Mouse (Mus musculus): Measurements from ENCODE around the gene Cltc. TPM values are rescaled to one million over a fixed set of nuclear protein-coding genes. Genes with fewer than 3 reads are reported as not detected.

Gene Cltc
- polyA plus RNA-seq, 1 experiment, result 453 TPM

DNA sequence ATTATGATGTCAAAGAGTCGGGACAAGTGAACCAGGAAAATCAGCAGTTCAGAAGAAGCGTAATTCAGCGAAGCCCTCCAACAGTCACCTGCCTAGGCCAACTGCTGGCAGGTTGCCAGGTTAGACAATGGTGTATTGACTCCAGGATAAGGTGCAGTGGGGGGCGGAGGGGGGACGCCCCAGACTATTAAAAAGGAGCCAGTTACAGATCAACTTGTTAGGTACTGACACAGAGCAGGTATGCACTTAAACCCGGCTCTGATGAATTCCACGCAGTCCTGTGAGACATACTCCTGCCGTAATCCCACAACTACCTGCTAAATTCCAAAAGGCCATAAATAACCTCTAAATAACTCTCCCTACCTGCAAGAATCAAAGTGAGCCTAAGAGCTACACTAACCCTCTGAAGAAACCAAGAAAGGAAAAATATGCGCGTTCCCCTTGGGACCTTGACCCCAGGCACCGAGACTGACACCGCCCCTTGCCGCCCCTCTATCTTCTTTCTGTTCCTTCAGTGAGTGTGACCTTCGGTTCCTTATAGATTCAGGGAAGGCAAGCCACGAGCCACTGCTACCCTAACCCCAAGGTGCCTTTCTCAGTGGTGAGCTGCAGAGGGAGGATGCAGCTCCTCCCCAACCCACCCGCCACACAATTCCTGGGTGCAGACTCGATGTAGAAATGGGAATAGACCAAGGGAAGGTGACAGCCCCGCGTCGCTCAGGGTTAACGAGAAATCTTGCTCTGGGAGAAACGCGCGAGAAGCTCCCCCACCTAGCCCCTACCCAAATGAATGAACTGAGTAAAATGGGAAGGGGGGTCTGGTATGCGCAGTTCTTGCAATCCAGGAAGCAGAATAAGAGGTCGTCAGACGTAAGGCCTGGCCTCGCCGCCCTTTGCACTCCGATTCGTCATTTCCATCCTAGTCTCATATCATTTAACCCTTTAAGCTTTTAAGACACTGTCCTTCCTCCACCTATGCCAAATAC is 916 bp downstream of the Cltc start:
- no peaks in the 10 kb centered on the region for H3K4me1 ChIP-seq (ENCODE audit: control insufficient read depth, insufficient read depth, low read length)

DNA sequence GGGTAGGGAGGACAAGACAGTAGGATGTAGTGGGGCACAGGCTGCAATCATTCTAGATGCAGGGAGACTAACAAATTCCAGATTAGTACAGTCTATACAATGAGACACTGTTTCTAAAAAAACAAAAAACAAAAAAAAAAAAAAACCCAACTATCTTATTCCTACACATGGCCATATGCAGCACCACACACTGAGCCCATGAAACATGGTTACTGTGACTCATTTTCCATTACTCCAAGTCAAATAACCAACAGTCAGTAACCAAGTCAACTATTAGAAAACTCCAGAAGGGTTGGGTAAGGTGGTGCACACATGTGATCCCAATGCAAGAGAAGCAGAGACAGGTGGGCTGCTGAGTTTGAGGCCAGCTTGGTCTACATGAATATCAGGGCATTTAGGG is 5.0 kb downstream of the Cltc start:
- no peak overlapping the region for H3K4me3 ChIP-seq (ENCODE audit: low read depth, low read length)
- peaks cover 12% of the 10 kb centered on the region for H3K36me3 ChIP-seq (ENCODE audit: control insufficient read depth, insufficient read depth, low read length, poor library complexity, severe bottlenecking)
- TF ChIP-seq EP300 (IDR thresholded peaks at IDR 0.05; ENCODE audit: insufficient read depth, low read depth, low read length) (no peak), CTCF (IDR thresholded peaks at IDR 0.05; ENCODE audit: low read depth, low read length) (no peak)
- no peak overlapping the region for H3K9ac ChIP-seq (ENCODE audit: low read depth, poor library complexity, severe bottlenecking)
- peaks cover 1% of the 10 kb centered on the region for H3K4me1 ChIP-seq (ENCODE audit: control insufficient read depth, insufficient read depth, low read length)
- H3K27me3 ChIP-seq (ENCODE audit: control insufficient read depth, insufficient read depth, low read length, poor library complexity, severe bottlenecking), result no peaks in the 10 kb centered on the region
- no peak overlapping the region for H3K27ac ChIP-seq (ENCODE audit: insufficient read depth, low read length)
- no peaks in the 10 kb centered on the region for H3K9me3 ChIP-seq (replicated peaks; ENCODE audit: control insufficient read depth, insufficient read depth, low read length, poor library complexity, severe bottlenecking)

More for the DNA sequence above, 916 bp downstream of the Cltc start:
- Histone ChIP-seq H3K9ac (ENCODE audit: low read depth, poor library complexity, severe bottlenecking) (peak overlapping the region; percentile 85), H3K27me3 (ENCODE audit: control insufficient read depth, insufficient read depth, low read length, poor library complexity, severe bottlenecking) (no peaks in the 10 kb centered on the region), H3K27ac (ENCODE audit: insufficient read depth, low read length) (peak overlapping the region; percentile 86), H3K4me3 (ENCODE audit: low read depth, low read length) (peak overlapping the region; percentile 96), H3K9me3 (replicated peaks; ENCODE audit: control insufficient read depth, insufficient read depth, low read length, poor library complexity, severe bottlenecking) (no peaks in the 10 kb centered on the region), H3K36me3 (ENCODE audit: control insufficient read depth, insufficient read depth, low read length, poor library complexity, severe bottlenecking) (peaks cover 12% of the 10 kb centered on the region)
- TF ChIP-seq POLR2A (IDR thresholded peaks at IDR 0.05; ENCODE audit: insufficient read depth, low read length) (no peak), CTCF (IDR thresholded peaks at IDR 0.05; ENCODE audit: low read depth, low read length) (no peak), EP300 (IDR thresholded peaks at IDR 0.05; ENCODE audit: insufficient read depth, low read depth, low read length) (no peak)

- H3K36me3 ChIP-seq (ENCODE audit: control insufficient read depth, insufficient read depth, low read length, poor library complexity, severe bottlenecking), result peaks cover 12% of the 10 kb centered on the region
- no peak overlapping the region for H3K27ac ChIP-seq (ENCODE audit: insufficient read depth, low read length)
- H3K9ac ChIP-seq (ENCODE audit: low read depth, poor library complexity, severe bottlenecking), result no peak overlapping the region
- H3K4me3 ChIP-seq (ENCODE audit: low read depth, low read length), result no peak overlapping the region
- H3K9me3 ChIP-seq (replicated peaks; ENCODE audit: control insufficient read depth, insufficient read depth, low read length, poor library complexity, severe bottlenecking), result no peaks in the 10 kb centered on the region
- H3K27me3 ChIP-seq (ENCODE audit: control insufficient read depth, insufficient read depth, low read length, poor library complexity, severe bottlenecking), result no peaks in the 10 kb centered on the region
- peaks cover 1% of the 10 kb centered on the region for H3K4me1 ChIP-seq (ENCODE audit: control insufficient read depth, insufficient read depth, low read length)
- no peak for TF ChIP-seq CTCF (IDR thresholded peaks at IDR 0.05; ENCODE audit: low read depth, low read length)
- TF ChIP-seq POLR2A (IDR thresholded peaks at IDR 0.05; ENCODE audit: insufficient read depth, low read length), result no peak
- TF ChIP-seq EP300 (IDR thresholded peaks at IDR 0.05; ENCODE audit: insufficient read depth, low read depth, low read length), result no peak
Measured at GRCm38 (mm10) chr11:86751010-86751409, 6.4 kb downstream of the Cltc start.

DNA sequence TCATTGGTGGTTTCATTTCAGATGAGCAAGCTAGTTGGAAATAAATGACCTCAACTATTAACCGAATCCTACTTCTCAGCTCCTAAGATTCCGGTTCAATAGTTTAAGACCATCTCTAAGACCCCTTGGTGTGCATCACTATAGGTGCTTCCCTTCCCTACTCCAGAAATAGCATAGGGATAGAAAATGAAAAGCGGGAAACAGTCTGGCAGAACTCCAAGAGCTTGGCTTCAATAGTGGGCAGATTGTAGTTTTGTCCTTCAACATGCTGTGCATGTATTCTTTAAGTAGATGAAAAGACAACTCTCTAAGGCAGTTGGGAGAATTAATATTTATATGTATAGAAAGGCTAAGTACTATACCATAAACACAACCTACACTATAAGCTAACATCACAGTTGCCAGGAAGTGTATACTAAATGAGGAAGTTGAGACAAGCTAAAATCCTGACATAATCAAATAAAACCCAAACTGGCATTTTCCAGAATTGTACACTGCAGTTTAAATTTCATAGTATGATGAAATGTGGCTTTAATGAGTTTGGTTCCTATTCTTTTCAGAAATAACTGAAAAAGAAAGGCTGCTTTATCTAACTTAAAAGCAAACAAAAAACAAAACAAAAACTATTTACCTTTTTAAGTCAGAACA is 7.5 kb downstream of the Cltc start:
- Histone ChIP-seq H3K27me3 (ENCODE audit: control insufficient read depth, insufficient read depth, low read length, poor library complexity, severe bottlenecking) (no peaks in the 10 kb centered on the region), H3K27ac (ENCODE audit: insufficient read depth, low read length) (no peak overlapping the region), H3K9ac (ENCODE audit: low read depth, poor library complexity, severe bottlenecking) (no peak overlapping the region), H3K4me1 (ENCODE audit: control insufficient read depth, insufficient read depth, low read length) (peaks cover 1% of the 10 kb centered on the region), H3K9me3 (replicated peaks; ENCODE audit: control insufficient read depth, insufficient read depth, low read length, poor library complexity, severe bottlenecking) (no peaks in the 10 kb centered on the region), H3K36me3 (ENCODE audit: control insufficient read depth, insufficient read depth, low read length, poor library complexity, severe bottlenecking) (peaks cover 12% of the 10 kb centered on the region), H3K4me3 (ENCODE audit: low read depth, low read length) (no peak overlapping the region)
- TF ChIP-seq POLR2A (IDR thresholded peaks at IDR 0.05; ENCODE audit: insufficient read depth, low read length), result no peak

DNA sequence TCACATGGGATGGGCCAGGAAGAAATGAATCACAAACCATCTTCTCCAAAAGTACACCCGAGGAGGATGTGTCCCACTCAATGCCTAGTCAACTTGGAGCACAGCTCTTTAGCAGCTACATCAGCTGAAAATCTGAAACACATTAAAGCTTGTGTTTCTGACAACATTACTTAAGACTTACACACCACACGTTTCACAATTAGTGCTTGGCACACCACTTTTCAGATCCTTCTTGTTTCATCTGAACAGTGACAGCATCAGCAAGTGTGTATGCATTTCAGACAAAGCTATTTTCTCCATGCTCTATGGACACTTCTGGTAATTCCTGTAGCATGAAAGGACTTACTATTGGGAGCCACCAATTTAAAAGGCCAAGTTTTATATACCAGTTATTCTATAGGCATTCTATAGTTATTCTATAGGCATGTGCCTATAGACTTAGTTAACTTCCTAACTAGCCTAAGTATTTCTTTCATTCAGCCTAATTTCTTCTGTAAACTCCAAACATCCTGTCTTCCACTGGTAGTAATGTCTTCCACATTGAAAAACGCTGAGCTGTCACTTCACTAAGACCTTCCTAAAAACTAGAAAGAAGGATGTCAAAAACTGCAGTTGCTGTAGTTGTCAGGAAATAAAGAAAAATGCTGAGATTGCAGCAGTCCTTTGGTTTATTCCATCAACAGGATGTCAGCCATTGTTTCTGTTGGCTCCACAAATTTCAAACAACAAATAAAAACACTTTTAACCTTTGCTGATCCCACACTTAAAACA is 11.5 kb downstream of the Cltc start:
- no peaks in the 10 kb centered on the region for H3K9me3 ChIP-seq (replicated peaks; ENCODE audit: control insufficient read depth, insufficient read depth, low read length, poor library complexity, severe bottlenecking)
- H3K4me1 ChIP-seq (ENCODE audit: control insufficient read depth, insufficient read depth, low read length), result peaks cover 5% of the 10 kb centered on the region
- no peak overlapping the region for H3K4me3 ChIP-seq (ENCODE audit: low read depth, low read length)
- H3K36me3 ChIP-seq (ENCODE audit: control insufficient read depth, insufficient read depth, low read length, poor library complexity, severe bottlenecking), result no peaks in the 10 kb centered on the region; the same call in 1 of the 2 replicates
- TF ChIP-seq EP300 (IDR thresholded peaks at IDR 0.05; ENCODE audit: insufficient read depth, low read depth, low read length) (no peak), CTCF (IDR thresholded peaks at IDR 0.05; ENCODE audit: low read depth, low read length) (no peak), POLR2A (IDR thresholded peaks at IDR 0.05; ENCODE audit: insufficient read depth, low read length) (no peak)
- H3K27ac ChIP-seq (ENCODE audit: insufficient read depth, low read length), result 0 out of 2 replicates have a peak overlapping the region, but pooled peaks have one; percentile 28
- no peak overlapping the region for H3K9ac ChIP-seq (ENCODE audit: low read depth, poor library complexity, severe bottlenecking)
- no peaks in the 10 kb centered on the region for H3K27me3 ChIP-seq (ENCODE audit: control insufficient read depth, insufficient read depth, low read length, poor library complexity, severe bottlenecking)
